ENCODE assay signal across 33 mouse cellular contexts in the genomic region with DNA sequence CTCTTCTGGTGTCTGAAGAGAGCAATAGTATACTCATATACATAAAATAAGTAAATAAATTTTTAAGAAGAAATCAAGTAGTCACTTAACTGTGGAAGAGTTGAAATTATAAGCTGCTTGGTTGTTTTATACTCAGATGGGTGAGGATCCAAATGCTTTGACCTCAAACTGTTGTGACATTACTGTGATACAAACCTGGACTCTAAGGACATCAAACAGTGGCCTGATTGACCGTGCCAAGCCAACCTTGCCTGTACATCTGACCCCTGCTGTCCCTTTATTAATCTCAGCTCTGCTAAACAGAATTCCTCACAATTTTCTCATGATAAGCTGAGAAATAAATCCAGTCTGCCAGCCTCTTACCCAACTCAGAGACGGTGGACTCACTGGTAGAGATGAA. TPM values are rescaled to one million over a fixed set of nuclear protein-coding genes. Genes with fewer than 3 reads are reported as not detected.
"Had no signal": no experiment of that assay in that cellular context is flagged by ENCODE, and none has a peak within 500 bp of the region (broad histone marks: within the 10 kb centered on the region; RNA-seq: fewer than 3 reads in every experiment).

No protein-coding gene starts in this region.

- H3K27ac ChIP-seq: gastrocnemius, adult 2 months; hindbrain, embryonic 13.5 days; hindbrain, embryonic 15.5 days; hindbrain, postnatal 0 days; limb, embryonic 13.5 days; limb, embryonic 15.5 days; liver, embryonic 14.5 days had no signal

- H3K27me3 ChIP-seq: heart, embryonic 12.5 days; hindbrain, embryonic 13.5 days; hindbrain, embryonic 15.5 days; kidney, embryonic 15.5 days; limb, embryonic 13.5 days; limb, embryonic 15.5 days had no signal

- H3K4me2 ChIP-seq: heart, embryonic 12.5 days; hindbrain, embryonic 13.5 days; hindbrain, embryonic 15.5 days; kidney, embryonic 15.5 days; limb, embryonic 13.5 days; limb, embryonic 15.5 days had no signal

- ATAC-seq: forebrain, embryonic 16.5 days; hindbrain, postnatal 0 days; intestine, embryonic 16.5 days had no signal

- H3K4me3 ChIP-seq: gastrocnemius, adult 2 months; heart, embryonic 10.5 days; heart, embryonic 12.5 days; hindbrain, embryonic 10.5 days; hindbrain, embryonic 13.5 days; hindbrain, embryonic 15.5 days; kidney, embryonic 15.5 days; limb, embryonic 13.5 days; limb, embryonic 15.5 days had no signal

- H3K9me3 ChIP-seq: heart, embryonic 10.5 days; heart, embryonic 12.5 days; hindbrain, embryonic 10.5 days; hindbrain, embryonic 13.5 days; hindbrain, embryonic 15.5 days; kidney, embryonic 15.5 days; limb, embryonic 13.5 days; limb, embryonic 15.5 days had no signal

- H3K9ac ChIP-seq: heart, embryonic 12.5 days; hindbrain, embryonic 13.5 days; hindbrain, embryonic 15.5 days; kidney, embryonic 15.5 days; limb, embryonic 13.5 days; limb, embryonic 15.5 days; liver, embryonic 14.5 days had no signal

- DNase-seq: gastrocnemius, adult 2 months; gastrocnemius, postnatal 10 days; gastrocnemius, postnatal 25 days; heart, adult 18-20 months; heart, postnatal 10 days; heart, postnatal 4 days; layer of hippocampus, adult 9-11 months; layer of hippocampus, postnatal 36 days; left cerebral cortex, postnatal 4 days had no signal

- H3K36me3 ChIP-seq: heart, embryonic 10.5 days; heart, embryonic 12.5 days; hindbrain, embryonic 10.5 days; hindbrain, embryonic 13.5 days; hindbrain, embryonic 15.5 days; kidney, embryonic 15.5 days; limb, embryonic 13.5 days; limb, embryonic 15.5 days had no signal

RNA-seq across cellular contexts. Expression of gene Birc5, which starts 3.4 kb away (rescaled TPM):
- total RNA-seq: gastrocnemius, adult 2 months had no signal

RNA-seq across cellular contexts. Expression of gene Tmem235, which starts 14.9 kb away (rescaled TPM):
- total RNA-seq: gastrocnemius, adult 2 months; gastrocnemius, postnatal 10 days; gastrocnemius, postnatal 25 days; gastrocnemius, postnatal 4 days; granulocyte monocyte progenitor cell, adult 5-6 weeks; heart, adult 18-20 months; heart, adult 8-10 months; heart, postnatal 10 days; heart, postnatal 25 days; layer of hippocampus, adult 18-20 months; layer of hippocampus, postnatal 14 days; left cerebral cortex, adult 18-20 months; left cerebral cortex, postnatal 4 days had no signal
- polyA plus RNA-seq: forebrain, embryonic 16.5 days; frontal cortex, adult 2 months; heart, embryonic 10.5 days; heart, embryonic 12.5 days; heart, embryonic 14.5 days; heart, embryonic 16.5 days; hindbrain, embryonic 10.5 days; hindbrain, embryonic 13.5 days; hindbrain, embryonic 15.5 days; hindbrain, postnatal 0 days; intestine, embryonic 14.5 days; kidney, embryonic 15.5 days; limb, embryonic 11.5 days; limb, embryonic 13.5 days; limb, embryonic 15.5 days; liver, embryonic 14.5 days had no signal
